Mouse (Mus musculus): ENCODE results near the gene Slc25a51. TPM values are rescaled to one million over a fixed set of nuclear protein-coding genes. Genes with fewer than 3 reads are reported as not detected.

The Slc25a51 gene
- total RNA-seq, 2 experiments from 2014 or later, result 141 to 144 TPM

- no peak for DNase-seq (ENCODE audit: low spot score in 2 of 2)
- Histone ChIP-seq H3K4me3 (no peak overlapping the region), H3K27ac (no peak overlapping the region)
- TF ChIP-seq CTCF (conservative IDR thresholded peaks at IDR 0.05), result no peak
Observed at GRCm38 (mm10) chr4:45420733-45421132, 12.2 kb upstream of the Slc25a51 start.

GRCm38 (mm10) chr4:45419051-45419450 is 10.5 kb upstream of the Slc25a51 start:
- Histone ChIP-seq H3K27ac (no peak overlapping the region), H3K4me3 (no peak overlapping the region)
- TF ChIP-seq CTCF (conservative IDR thresholded peaks at IDR 0.05), result no peak
- DNase-seq (ENCODE audit: low spot score in 2 of 2), result no peak

- peak; percentile 54 to 72 for DNase-seq (ENCODE audit: low spot score in 2 of 2)
- TF ChIP-seq CTCF (conservative IDR thresholded peaks at IDR 0.05), result peak; percentile 72
- Histone ChIP-seq H3K4me3 (peak overlapping the region; percentile 37; the same call in 1 of the 2 replicates), H3K27ac (peak overlapping the region; percentile 47; the same call in 1 of the 2 replicates)
Observed at GRCm38 (mm10) chr4:45418229-45418950, 9.8 kb upstream of the Slc25a51 start.

- no peak for TF ChIP-seq CTCF (conservative IDR thresholded peaks at IDR 0.05)
- Histone ChIP-seq H3K4me3 (no peak overlapping the region), H3K27ac (no peak overlapping the region)
- DNase-seq (ENCODE audit: low spot score in 2 of 2), result no peak
Observed at GRCm38 (mm10) chr4:45416314-45416713, 7.7 kb upstream of the Slc25a51 start.

- no peak for TF ChIP-seq CTCF (conservative IDR thresholded peaks at IDR 0.05)
- no peak for DNase-seq (ENCODE audit: low spot score in 2 of 2)
- no peak overlapping the region for H3K27ac ChIP-seq
- no peak overlapping the region for H3K4me3 ChIP-seq
Observed at GRCm38 (mm10) chr4:45413674-45414338, 5.2 kb upstream of the Slc25a51 start.

- no peak overlapping the region for H3K27ac ChIP-seq
- no peak overlapping the region for H3K4me3 ChIP-seq
- no peak for DNase-seq (ENCODE audit: low spot score in 2 of 2)
- TF ChIP-seq CTCF (conservative IDR thresholded peaks at IDR 0.05), result no peak
Observed at GRCm38 (mm10) chr4:45412433-45413192, 4.0 kb upstream of the Slc25a51 start.

GRCm38 (mm10) chr4:45411181-45411790 is 2.7 kb upstream of the Slc25a51 start:
- TF ChIP-seq CTCF (conservative IDR thresholded peaks at IDR 0.05), result no peak
- no peak overlapping the region for H3K4me3 ChIP-seq
- DNase-seq (ENCODE audit: low spot score in 2 of 2), result no peak
- H3K27ac ChIP-seq, result no peak overlapping the region

- Histone ChIP-seq H3K27ac (peak overlapping the region; percentile 97), H3K4me3 (peak overlapping the region; percentile 92)
- DNase-seq (ENCODE audit: low spot score in 2 of 2), result peak; percentile 42 to 62
- TF ChIP-seq CTCF (conservative IDR thresholded peaks at IDR 0.05), result peak; percentile 60
Observed at GRCm38 (mm10) chr4:45409270-45409669, 704 bp upstream of the Slc25a51 start.

GRCm38 (mm10) chr4:45407703-45408334 is 747 bp downstream of the Slc25a51 start:
- no peak for TF ChIP-seq CTCF (conservative IDR thresholded peaks at IDR 0.05)
- Histone ChIP-seq H3K27ac (peak overlapping the region; percentile 97), H3K4me3 (peak overlapping the region; percentile 92)
- no peak for DNase-seq (ENCODE audit: low spot score in 2 of 2)

GRCm38 (mm10) chr4:45407001-45407702 is 1.4 kb downstream of the Slc25a51 start:
- H3K4me3 ChIP-seq, result peak overlapping the region; percentile 92
- peak overlapping the region; percentile 97; the same call in 1 of the 2 replicates for H3K27ac ChIP-seq
- DNase-seq (ENCODE audit: low spot score in 2 of 2), result no peak
- TF ChIP-seq CTCF (conservative IDR thresholded peaks at IDR 0.05), result no peak

GRCm38 (mm10) chr4:45406397-45406796 is 2.2 kb downstream of the Slc25a51 start:
- no peak for DNase-seq (ENCODE audit: low spot score in 2 of 2)
- no peak for TF ChIP-seq CTCF (conservative IDR thresholded peaks at IDR 0.05)
- Histone ChIP-seq H3K4me3 (no peak overlapping the region; the same call in 1 of the 2 replicates), H3K27ac (no peak overlapping the region)

GRCm38 (mm10) chr4:45405315-45405714 is 3.3 kb downstream of the Slc25a51 start:
- Histone ChIP-seq H3K27ac (no peak overlapping the region), H3K4me3 (no peak overlapping the region)
- no peak for TF ChIP-seq CTCF (conservative IDR thresholded peaks at IDR 0.05)
- no peak for DNase-seq (ENCODE audit: low spot score in 2 of 2)
